Mouse (Mus musculus) gastrocnemius, adult 2 months (tissue): ENCODE data around the gene Ldlr. TPM values are rescaled to one million over a fixed set of nuclear protein-coding genes. Genes with fewer than 3 reads are reported as not detected.
"Not testable (repeated sequence)": the region's sequence is repeated elsewhere in the genome, so short reads cannot be mapped to it uniquely, and the experiment has no call there.

ENCODE experiments used
- DNase-seq: peaks from one replicate; pipeline ENCODE4 v3.0.0; 2022
- H3K27ac ChIP-seq: fragments of 200-600 bp; 2 replicates; pipeline ENCODE4 v1.8.1; 2022; ENCODE audit warnings: mild to moderate bottlenecking
- H3K4me3 ChIP-seq: fragments of 200-600 bp; 2 replicates; pipeline ENCODE4 v1.8.1; 2022; ENCODE audit warnings: mild to moderate bottlenecking, moderate library complexity
- CTCF ChIP-seq: fragments of 200-600 bp; IDR thresholded peaks from 2 replicates; pipeline ENCODE4 v1.8.1; 2022; ENCODE audit warnings: antibody characterized with exemption, mild to moderate bottlenecking, moderate library complexity
- intact Hi-C: fragments of 180-260 bp; cut with DNase I; formaldehyde crosslinking; loops from one replicate; pipeline ENCODE4 v1.15.1; 2025
- total RNA-seq, 2 experiments: library from RNA; stranded (reverse); gene quantifications; 2 replicates each; pipeline ENCODE4 v1.2.3; 2021

Gene Ldlr
- total RNA-seq, 2 experiments from 2014 or later, result 2.9 to 3.3 TPM

GRCm38 (mm10) chr9:21792644-21793043 lies 69.4 kb downstream of the Ldlr start:
- peak overlapping the region; percentile 48 for H3K4me3 ChIP-seq

DNA sequence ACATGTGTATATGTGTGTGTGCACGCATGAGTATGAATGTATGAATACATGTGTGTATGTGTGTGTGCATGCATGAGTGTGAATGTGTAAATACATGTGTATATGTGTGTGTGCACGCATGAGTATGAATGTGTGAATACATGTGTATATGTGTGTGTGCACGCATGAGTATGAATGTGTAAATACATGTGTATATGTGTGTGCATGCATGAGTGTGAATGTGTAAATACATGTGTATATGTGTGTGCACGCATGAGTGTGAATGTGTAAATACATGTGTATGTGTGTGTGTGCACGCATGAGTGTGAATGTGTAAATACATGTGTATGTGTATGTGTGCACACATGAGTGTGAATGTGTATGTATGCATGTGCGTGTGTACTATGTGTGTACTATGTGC lies 70.2 kb downstream of the Ldlr start:
- intact Hi-C loops, H3K27ac ChIP-seq, DNase-seq, H3K4me3 ChIP-seq: not testable (repeated sequence)

More at GRCm38 (mm10) chr9:21792644-21793043, 69.4 kb downstream of the Ldlr start:
- peak; percentile 86 for DNase-seq
- intact Hi-C loops, result no loop called here
- no peak for TF ChIP-seq CTCF
- H3K27ac ChIP-seq, result peak overlapping the region; percentile 79

DNA sequence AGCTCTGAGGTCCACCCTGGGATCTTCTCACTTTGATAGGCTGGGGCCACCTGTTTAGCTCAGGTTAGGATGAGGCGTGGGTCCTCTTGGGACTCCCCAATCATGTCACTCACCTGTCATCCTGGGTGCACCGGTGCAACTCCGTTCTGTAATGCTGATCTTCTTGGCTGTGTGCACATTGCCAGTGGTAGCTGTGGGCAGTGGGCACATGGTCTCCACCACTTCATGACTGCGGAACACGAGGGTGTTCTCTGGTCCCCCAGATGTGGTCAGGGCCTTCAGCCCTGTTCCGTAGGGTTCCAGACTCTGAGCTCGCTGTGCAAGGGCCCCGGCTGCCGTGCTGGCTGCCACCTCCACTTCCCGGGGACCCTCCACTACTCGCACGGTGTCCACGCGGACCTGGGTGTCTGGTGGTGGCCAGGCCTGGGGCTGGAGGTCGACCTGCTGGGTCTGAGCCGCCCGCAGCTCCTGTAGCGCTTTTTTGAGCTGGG lies 71.1 kb downstream of the Ldlr start:
- DNase-seq, result no peak
- intact Hi-C loops, result no loop called here
- peak overlapping the region; percentile 42 for H3K4me3 ChIP-seq
- no peak for TF ChIP-seq CTCF
- H3K27ac ChIP-seq, result peak overlapping the region; percentile 96

GRCm38 (mm10) chr9:21794925-21795324 lies 71.6 kb downstream of the Ldlr start:
- no peak for TF ChIP-seq CTCF
- peak overlapping the region; percentile 90 for H3K4me3 ChIP-seq
- H3K27ac ChIP-seq, result peak overlapping the region; percentile 96
- DNase-seq, result peak; percentile 62
- intact Hi-C loops, result no loop called here

DNA sequence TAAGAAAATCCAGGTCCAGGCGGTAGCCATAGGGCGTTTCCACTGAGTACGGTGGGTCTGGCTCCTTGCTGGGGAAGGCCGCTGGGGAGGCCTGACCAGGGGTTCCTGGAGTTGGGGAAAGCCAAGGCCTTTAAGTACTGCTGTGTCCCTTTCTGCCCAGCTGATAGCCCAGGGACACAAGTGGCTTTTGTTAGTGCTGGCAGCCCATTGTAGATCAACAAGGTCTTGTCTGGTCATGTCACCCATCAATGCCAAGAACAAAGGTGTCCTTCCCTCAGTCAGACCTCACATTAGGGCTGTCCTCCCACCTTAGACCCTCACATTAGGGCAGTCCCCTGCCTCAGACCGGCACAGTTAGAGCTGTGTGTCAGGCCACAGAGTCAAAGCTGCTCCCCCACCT lies 72.3 kb downstream of the Ldlr start:
- no peak for TF ChIP-seq CTCF
- intact Hi-C loops, result no loop called here
- no peak for DNase-seq
- Histone ChIP-seq H3K4me3 (peak overlapping the region; percentile 90), H3K27ac (peak overlapping the region; percentile 96)

GRCm38 (mm10) chr9:21796259-21796658 lies 73.0 kb downstream of the Ldlr start:
- DNase-seq, result peak; percentile 44

GRCm38 (mm10) chr9:21796919-21797318 lies 73.6 kb downstream of the Ldlr start:
- no peak for DNase-seq
- peak overlapping the region; percentile 90 for H3K4me3 ChIP-seq
- H3K27ac ChIP-seq, result peak overlapping the region; percentile 96
- no peak for TF ChIP-seq CTCF
- intact Hi-C loops, result no loop called here

More at GRCm38 (mm10) chr9:21796259-21796658, 73.0 kb downstream of the Ldlr start:
- intact Hi-C loops, result no loop called here
- peak overlapping the region; percentile 90 for H3K4me3 ChIP-seq
- TF ChIP-seq CTCF, result no peak
- H3K27ac ChIP-seq, result peak overlapping the region; percentile 96

GRCm38 (mm10) chr9:21797921-21798344 lies 74.7 kb downstream of the Ldlr start:
- H3K4me3 ChIP-seq, result peak overlapping the region; percentile 90
- peak; percentile 89 for DNase-seq
- peak overlapping the region; percentile 96 for H3K27ac ChIP-seq
- intact Hi-C loops, result no loop called here
- no peak for TF ChIP-seq CTCF

DNA sequence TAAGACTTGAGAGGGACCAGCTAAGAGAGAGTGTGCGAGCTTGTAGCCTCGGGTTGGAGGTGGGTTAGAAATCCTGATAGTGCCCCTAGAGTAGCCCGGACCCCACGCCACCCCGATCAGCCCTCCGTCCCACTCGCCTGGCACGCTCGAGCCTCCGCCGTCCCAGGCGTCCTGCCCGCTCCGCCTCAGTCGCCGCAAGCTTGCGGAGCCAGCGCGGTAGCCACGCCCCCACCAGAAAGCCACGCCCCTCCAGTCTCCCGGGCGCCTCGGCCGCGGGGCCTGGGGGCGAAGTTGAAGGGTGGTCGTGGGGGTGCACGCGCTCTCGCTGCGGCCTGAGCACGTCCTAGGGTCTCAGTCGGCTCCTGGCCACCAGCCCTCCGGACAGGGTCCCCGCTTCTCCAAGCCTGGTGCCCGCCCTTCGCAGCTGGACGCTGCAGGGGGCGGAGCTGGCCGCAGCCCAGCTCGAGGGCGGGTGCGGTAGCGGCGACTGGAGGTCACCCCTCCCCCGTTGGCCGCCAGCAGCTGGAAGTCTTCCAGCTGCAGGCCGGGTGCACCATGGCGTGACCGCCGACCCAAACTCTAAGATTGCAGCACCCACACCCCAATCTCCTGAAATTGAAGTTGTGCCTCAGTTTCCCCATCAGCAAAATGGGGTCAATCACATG lies 75.2 kb downstream of the Ldlr start, which contains the start of gene Kank2:
Kank2 (minus strand) TSS at position 400 of the 665 bp plus-strand sequence.
- peak within 1 kb of the TSS; percentile 90 for H3K4me3 ChIP-seq
- DNase-seq, result peak; percentile 96
- intact Hi-C loops, result no loop called here
- H3K27ac ChIP-seq, result peak within 1 kb of the TSS; percentile 96
- TF ChIP-seq CTCF, result no peak

DNA sequence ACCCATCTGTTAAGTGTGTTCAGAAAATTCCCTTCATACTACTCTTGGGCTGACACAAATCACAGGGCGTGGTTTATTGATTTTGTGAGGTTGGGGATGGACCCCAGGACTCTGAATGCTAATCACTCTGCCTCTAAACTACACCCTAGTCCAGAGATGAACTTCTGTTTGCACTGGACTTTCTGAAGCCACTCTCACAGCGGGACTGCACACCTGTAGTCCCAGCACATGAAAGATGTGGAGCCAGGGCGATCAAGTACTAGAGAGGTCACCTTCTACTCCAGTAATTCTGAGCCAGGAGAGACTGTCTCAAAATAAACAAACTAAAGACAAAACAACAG lies 75.7 kb downstream of the Ldlr start:
- intact Hi-C loops, result no loop called here
- DNase-seq, result no peak
- H3K27ac ChIP-seq, result peak overlapping the region; percentile 96
- H3K4me3 ChIP-seq, result peak overlapping the region; percentile 90
- TF ChIP-seq CTCF, result no peak

Other genes with a start within 250 kb of the Ldlr start
- 10 to 100 TPM; 28.9 to 35.8 TPM for gene Tmed1, start 213.2 kb upstream of the Ldlr start, total RNA-seq
- gene AB124611, start 197.3 kb upstream of the Ldlr start, total RNA-seq, result 1 to 10 TPM in 1 of 2 experiments, under 1 TPM in 1; 0.74 to 1.3 TPM
- 10 to 100 TPM; 54.6 to 57.2 TPM for gene Carm1, start 176.6 kb upstream of the Ldlr start, total RNA-seq
- gene Timm29, start 130.8 kb upstream of the Ldlr start, total RNA-seq, result 10 to 100 TPM; 44.1 to 48.3 TPM
- 1 to 10 TPM; 5.8 to 6.9 TPM for gene Yipf2, start 130.7 kb upstream of the Ldlr start, total RNA-seq
- 10 to 100 TPM; 39.0 to 40.7 TPM for gene Smarca4, start 107.3 kb upstream of the Ldlr start, total RNA-seq
- under 1 TPM; 0.50 to 0.89 TPM for gene Spc24, start 36.8 kb downstream of the Ldlr start, total RNA-seq
- 10 to 100 TPM; 11.5 to 16.6 TPM for gene Kank2, start 75.3 kb downstream of the Ldlr start, total RNA-seq
- not detected for gene Angptl8, start 112.0 kb downstream of the Ldlr start, total RNA-seq
- 10 to 100 TPM in 1 of 2 experiments, 1 to 10 TPM in 1; 9.4 to 10.5 TPM for gene Dock6, start 129.2 kb downstream of the Ldlr start, total RNA-seq
- gene Rab3d, start 194.7 kb downstream of the Ldlr start, total RNA-seq, result 1 to 10 TPM; 2.6 to 3.5 TPM
- 1 to 10 TPM in 1 of 2 experiments, under 1 TPM in 1; 0.66 to 1.1 TPM for gene Ccdc159, start 204.0 kb downstream of the Ldlr start, total RNA-seq
- gene Tmem205, start 204.1 kb downstream of the Ldlr start, total RNA-seq, result 10 to 100 TPM; 11.6 to 11.8 TPM
- gene Plppr2, start 213.6 kb downstream of the Ldlr start, total RNA-seq, result under 1 TPM; 0.36 to 0.98 TPM
- gene Swsap1, start 232.3 kb downstream of the Ldlr start, total RNA-seq, result 1 to 10 TPM; 1.7 to 3.1 TPM
- gene Epor, start 240.0 kb downstream of the Ldlr start, total RNA-seq, result under 1 TPM; 0.23 to 0.25 TPM